Mouse (Mus musculus) megakaryocyte-erythroid progenitor cell, adult 5 weeks (primary cell): ENCODE results near the gene F9. TPM values are rescaled to one million over a fixed set of nuclear protein-coding genes. Genes with fewer than 3 reads are reported as not detected.

ENCODE experiments used
- polyA plus RNA-seq: library from polyadenylated mRNA; stranded (reverse); fragments of >175 nt; gene quantifications from 2 replicates; pipeline ENCODE4 v1.2.3, GENCODE M21; 2012

The F9 gene
- polyA plus RNA-seq = 0.03 TPM in 1 of 2 replicates, not detected in the other

DNA sequence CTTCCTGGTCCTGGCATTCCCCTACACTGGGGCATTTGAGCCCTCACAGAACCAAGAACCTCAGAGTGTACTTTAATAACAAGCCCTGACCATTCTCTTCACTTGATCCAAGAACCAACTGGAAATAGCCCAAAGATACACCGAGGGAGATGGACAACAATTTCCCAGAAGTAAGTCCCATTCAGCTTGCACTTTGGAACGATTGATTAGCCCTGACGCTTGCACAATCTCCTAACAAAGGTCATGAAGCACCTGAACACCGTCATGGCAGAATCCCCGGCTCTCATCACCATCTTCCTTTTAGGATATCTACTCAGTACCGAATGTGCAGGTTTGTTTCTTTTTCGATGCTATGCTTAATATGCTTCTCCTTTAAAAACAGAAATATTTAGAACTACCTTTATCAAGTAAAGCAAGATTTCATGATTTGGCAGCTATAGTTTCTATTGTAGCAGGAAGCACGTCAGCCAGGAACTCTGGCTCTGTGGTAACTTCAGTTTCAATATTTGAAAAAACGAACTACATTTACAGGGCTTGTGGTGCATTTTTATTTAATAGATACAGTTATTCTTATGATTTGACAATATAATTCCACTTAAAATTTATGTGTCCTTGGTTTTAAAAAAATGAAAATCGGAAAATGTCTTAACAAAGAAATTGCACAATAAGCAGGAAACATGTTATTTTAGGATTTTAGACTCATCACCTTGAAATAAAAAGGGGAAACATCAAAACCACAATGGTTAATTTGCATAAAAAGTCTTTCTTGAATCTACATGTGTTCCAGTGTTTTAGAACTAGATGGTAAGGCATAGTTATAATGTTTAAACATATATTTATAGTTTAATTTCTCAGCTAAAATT is at the start of gene F9:
Gene F9 (plus strand): TSS at position 244 of the 863 bp plus-strand sequence.

Other genes starting within 250 kb of the F9 start
- 0.03 and 0.05 TPM in 2 replicates for gene Mcf2, start 179.6 kb downstream of the F9 start, polyA plus RNA-seq